ENCODE assay signal across 26 mouse cellular contexts in the genomic region with DNA sequence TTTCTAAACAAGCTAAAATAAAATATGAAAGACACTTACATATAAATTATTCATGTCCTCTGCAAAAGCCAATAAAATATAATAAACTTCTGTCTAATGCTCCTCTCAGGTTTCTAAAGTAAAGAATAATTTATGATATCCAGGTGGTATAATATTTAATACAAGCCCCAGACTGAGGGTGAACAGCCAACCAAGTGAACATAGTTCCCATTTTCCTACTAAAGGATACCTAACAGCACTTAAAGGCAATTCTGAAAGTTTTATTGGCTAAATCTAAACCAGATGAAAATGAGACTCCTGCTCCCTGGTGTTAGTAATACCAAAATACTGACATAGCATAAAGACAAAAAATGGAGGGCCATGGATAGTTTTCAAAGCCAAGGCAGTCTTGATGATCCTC.
"Had no signal": no experiment of that assay in that cellular context is flagged by ENCODE, and none has a peak within 500 bp of the region (broad histone marks: within the 10 kb centered on the region; RNA-seq: fewer than 3 reads in every experiment).

No protein-coding gene starts in this region.

- H3K4me3 ChIP-seq: gastrocnemius, adult 2 months; heart, embryonic 10.5 days; heart, embryonic 12.5 days; hindbrain, embryonic 10.5 days; hindbrain, embryonic 12.5 days; kidney, embryonic 15.5 days; limb, embryonic 15.5 days; liver, embryonic 12.5 days had no signal

- H3K27ac ChIP-seq: gastrocnemius, adult 2 months; heart, embryonic 10.5 days; hindbrain, embryonic 10.5 days; hindbrain, embryonic 12.5 days; hindbrain, embryonic 14.5 days; kidney, embryonic 15.5 days; kidney, postnatal 0 days; limb, embryonic 15.5 days; liver, embryonic 12.5 days had no signal

- H3K9me3 ChIP-seq: heart, embryonic 10.5 days; heart, embryonic 12.5 days; hindbrain, embryonic 10.5 days; hindbrain, embryonic 12.5 days; kidney, embryonic 15.5 days; limb, embryonic 15.5 days; liver, embryonic 12.5 days had no signal

- H3K9ac ChIP-seq: heart, embryonic 12.5 days; hindbrain, embryonic 12.5 days; hindbrain, embryonic 14.5 days; kidney, embryonic 15.5 days; limb, embryonic 15.5 days; liver, embryonic 12.5 days had no signal

- H3K4me1 ChIP-seq: heart, embryonic 10.5 days; heart, embryonic 12.5 days; hindbrain, embryonic 10.5 days; hindbrain, embryonic 12.5 days; kidney, embryonic 15.5 days; limb, embryonic 15.5 days; liver, embryonic 12.5 days had no signal

- ATAC-seq: forebrain, embryonic 16.5 days; hindbrain, embryonic 16.5 days; intestine, embryonic 16.5 days; liver, embryonic 12.5 days had no signal

- DNase-seq: gastrocnemius, adult 2 months; gastrocnemius, postnatal 10 days; gastrocnemius, postnatal 25 days; heart, adult 18-20 months; heart, postnatal 10 days; heart, postnatal 4 days; kidney, adult 11 months; kidney, adult 2 months; kidney, adult 9 months; kidney, postnatal 14 days; kidney, postnatal 36 days; layer of hippocampus, adult 9-11 months; layer of hippocampus, postnatal 36 days; left cerebral cortex, postnatal 4 days had no signal

- H3K27me3 ChIP-seq: heart, embryonic 12.5 days; hindbrain, embryonic 12.5 days; kidney, embryonic 15.5 days; limb, embryonic 15.5 days; liver, embryonic 12.5 days had no signal

- H3K4me2 ChIP-seq: heart, embryonic 12.5 days; hindbrain, embryonic 12.5 days; hindbrain, embryonic 14.5 days; kidney, embryonic 15.5 days; limb, embryonic 15.5 days; liver, embryonic 12.5 days had no signal

- H3K36me3 ChIP-seq: heart, embryonic 10.5 days; heart, embryonic 12.5 days; hindbrain, embryonic 10.5 days; hindbrain, embryonic 12.5 days; kidney, embryonic 15.5 days; limb, embryonic 15.5 days; liver, embryonic 12.5 days had no signal
